Mouse (Mus musculus) cerebellum, adult 9-11 months (tissue): Measurements from ENCODE around the gene Prkar2b.

Experiments
- DNase-seq: peaks from one replicate; pipeline ENCODE4 v3.0.0; 2022

The Prkar2b gene

GRCm38 (mm10) chr12:31912966-31913551 lies 148.0 kb downstream of the Prkar2b start:
- no peak for DNase-seq
